Mouse (Mus musculus): ENCODE results near the gene Msh4. TPM values are rescaled to one million over a fixed set of nuclear protein-coding genes. Genes with fewer than 3 reads are reported as not detected.
"Not testable (repeated sequence)": the region's sequence is repeated elsewhere in the genome, so short reads cannot be mapped to it uniquely, and the experiment has no call there.

Msh4 gene
- polyA plus RNA-seq, 1 experiment from 2014 or later, result 0.24 TPM

- ATAC-seq, result no peak
- no peaks in the 10 kb centered on the region for H3K4me1 ChIP-seq (replicated peaks; ENCODE audit: control insufficient read depth, insufficient read depth, low read length)
- WGBS, result 89% methylated on average over 2 of the region's 2 CpGs
- no peak overlapping the region for H3K9ac ChIP-seq (replicated peaks; ENCODE audit: low read depth, low read length)
- no peak overlapping the region for H3K4me2 ChIP-seq (ENCODE audit: low read length)
- no peak overlapping the region for H3K4me3 ChIP-seq (replicated peaks; ENCODE audit: low read length)
- no peak overlapping the region for H3K27ac ChIP-seq (ENCODE audit: low read length)
- H3K36me3 ChIP-seq (ENCODE audit: control insufficient read depth, insufficient read depth), result no peaks in the 10 kb centered on the region
- no peaks in the 10 kb centered on the region for H3K27me3 ChIP-seq (replicated peaks; ENCODE audit: control insufficient read depth, insufficient read depth, low read length)
- H3K9me3 ChIP-seq (ENCODE audit: control insufficient read depth, low read length), result no peaks in the 10 kb centered on the region
Observed at GRCm38 (mm10) chr3:153863816-153864215, 42.1 kb downstream of the Msh4 start.

- H3K9ac ChIP-seq (replicated peaks; ENCODE audit: low read depth, low read length); H3K27ac ChIP-seq (ENCODE audit: low read length); H3K4me1 ChIP-seq (replicated peaks; ENCODE audit: control insufficient read depth, insufficient read depth, low read length); H3K9me3 ChIP-seq (ENCODE audit: control insufficient read depth, low read length); H3K4me3 ChIP-seq (replicated peaks; ENCODE audit: low read length); H3K4me2 ChIP-seq (ENCODE audit: low read length); H3K27me3 ChIP-seq (replicated peaks; ENCODE audit: control insufficient read depth, insufficient read depth, low read length); ATAC-seq; H3K36me3 ChIP-seq (ENCODE audit: control insufficient read depth, insufficient read depth): not testable (repeated sequence)
- 90% methylated on average over 8 of the region's 8 CpGs for WGBS
Observed at GRCm38 (mm10) chr3:153860392-153860791, 45.5 kb downstream of the Msh4 start.

GRCm38 (mm10) chr3:153858350-153859001, 47.5 kb downstream of the Msh4 start:
- ATAC-seq, result no peak
- H3K4me1 ChIP-seq (replicated peaks; ENCODE audit: control insufficient read depth, insufficient read depth, low read length), result no peaks in the 10 kb centered on the region
- H3K9me3 ChIP-seq (ENCODE audit: control insufficient read depth, low read length), result no peaks in the 10 kb centered on the region
- no peak overlapping the region for H3K9ac ChIP-seq (replicated peaks; ENCODE audit: low read depth, low read length)
- H3K36me3 ChIP-seq (ENCODE audit: control insufficient read depth, insufficient read depth), result no peaks in the 10 kb centered on the region
- 82% methylated on average over 10 of the region's 10 CpGs for WGBS
- no peak overlapping the region for H3K4me3 ChIP-seq (replicated peaks; ENCODE audit: low read length)
- H3K4me2 ChIP-seq (ENCODE audit: low read length), result no peak overlapping the region
- no peak overlapping the region for H3K27ac ChIP-seq (ENCODE audit: low read length)
- no peaks in the 10 kb centered on the region for H3K27me3 ChIP-seq (replicated peaks; ENCODE audit: control insufficient read depth, insufficient read depth, low read length)

GRCm38 (mm10) chr3:153852266-153852665, 53.7 kb downstream of the Msh4 start:
- no peak overlapping the region for H3K27ac ChIP-seq (ENCODE audit: low read length)
- no peaks in the 10 kb centered on the region for H3K27me3 ChIP-seq (replicated peaks; ENCODE audit: control insufficient read depth, insufficient read depth, low read length)
- H3K36me3 ChIP-seq (ENCODE audit: control insufficient read depth, insufficient read depth), result no peaks in the 10 kb centered on the region
- ATAC-seq, result no peak
- H3K4me3 ChIP-seq (replicated peaks; ENCODE audit: low read length), result no peak overlapping the region
- no peak overlapping the region for H3K9ac ChIP-seq (replicated peaks; ENCODE audit: low read depth, low read length)
- H3K9me3 ChIP-seq (ENCODE audit: control insufficient read depth, low read length), result no peaks in the 10 kb centered on the region
- WGBS, result 86% methylated on average over 8 of the region's 8 CpGs
- peaks cover 3% of the 10 kb centered on the region; the same call in 1 of the 2 replicates for H3K4me1 ChIP-seq (replicated peaks; ENCODE audit: control insufficient read depth, insufficient read depth, low read length)
- H3K4me2 ChIP-seq (ENCODE audit: low read length), result no peak overlapping the region

- Histone ChIP-seq H3K9me3 (ENCODE audit: control insufficient read depth, low read length) (no peaks in the 10 kb centered on the region), H3K4me3 (replicated peaks; ENCODE audit: low read length) (no peak overlapping the region), H3K4me2 (ENCODE audit: low read length) (no peak overlapping the region; the same call in 1 of the 2 replicates), H3K27me3 (replicated peaks; ENCODE audit: control insufficient read depth, insufficient read depth, low read length) (no peaks in the 10 kb centered on the region), H3K27ac (ENCODE audit: low read length) (no peak overlapping the region), H3K36me3 (ENCODE audit: control insufficient read depth, insufficient read depth) (no peaks in the 10 kb centered on the region), H3K9ac (replicated peaks; ENCODE audit: low read depth, low read length) (no peak overlapping the region), H3K4me1 (replicated peaks; ENCODE audit: control insufficient read depth, insufficient read depth, low read length) (peaks cover 3% of the 10 kb centered on the region; the same call in 1 of the 2 replicates)
- no peak for ATAC-seq
- WGBS, result 75% methylated on average over 7 of the region's 7 CpGs
Observed at GRCm38 (mm10) chr3:153850759-153851158, 55.2 kb downstream of the Msh4 start.

- H3K36me3 ChIP-seq (ENCODE audit: control insufficient read depth, insufficient read depth), result no peaks in the 10 kb centered on the region
- no peaks in the 10 kb centered on the region for H3K27me3 ChIP-seq (replicated peaks; ENCODE audit: control insufficient read depth, insufficient read depth, low read length)
- no peak overlapping the region for H3K9ac ChIP-seq (replicated peaks; ENCODE audit: low read depth, low read length)
- peaks cover 3% of the 10 kb centered on the region; the same call in 1 of the 2 replicates for H3K4me1 ChIP-seq (replicated peaks; ENCODE audit: control insufficient read depth, insufficient read depth, low read length)
- H3K9me3 ChIP-seq (ENCODE audit: control insufficient read depth, low read length), result no peaks in the 10 kb centered on the region
- no peak overlapping the region for H3K4me3 ChIP-seq (replicated peaks; ENCODE audit: low read length)
- no peak overlapping the region for H3K27ac ChIP-seq (ENCODE audit: low read length)
- no peak overlapping the region for H3K4me2 ChIP-seq (ENCODE audit: low read length)
- 9% methylated on average over 5 of the region's 5 CpGs for WGBS
- no peak for ATAC-seq
Observed at GRCm38 (mm10) chr3:153849368-153850015, 56.4 kb downstream of the Msh4 start.

GRCm38 (mm10) chr3:153847207-153847733, 58.7 kb downstream of the Msh4 start:
- H3K27me3 ChIP-seq (replicated peaks; ENCODE audit: control insufficient read depth, insufficient read depth, low read length), result no peaks in the 10 kb centered on the region
- H3K9ac ChIP-seq (replicated peaks; ENCODE audit: low read depth, low read length), result no peak overlapping the region
- no peak overlapping the region for H3K4me2 ChIP-seq (ENCODE audit: low read length)
- no peak for ATAC-seq
- WGBS, result 84% methylated on average over 7 of the region's 7 CpGs
- H3K4me1 ChIP-seq (replicated peaks; ENCODE audit: control insufficient read depth, insufficient read depth, low read length), result peaks cover 3% of the 10 kb centered on the region; the same call in 1 of the 2 replicates
- no peaks in the 10 kb centered on the region for H3K9me3 ChIP-seq (ENCODE audit: control insufficient read depth, low read length)
- H3K36me3 ChIP-seq (ENCODE audit: control insufficient read depth, insufficient read depth), result no peaks in the 10 kb centered on the region
- H3K27ac ChIP-seq (ENCODE audit: low read length), result no peak overlapping the region
- no peak overlapping the region for H3K4me3 ChIP-seq (replicated peaks; ENCODE audit: low read length)

- Histone ChIP-seq H3K4me1 (replicated peaks; ENCODE audit: control insufficient read depth, insufficient read depth, low read length) (peaks cover 3% of the 10 kb centered on the region; the same call in 1 of the 2 replicates), H3K27ac (ENCODE audit: low read length) (no peak overlapping the region), H3K36me3 (ENCODE audit: control insufficient read depth, insufficient read depth) (no peaks in the 10 kb centered on the region), H3K4me2 (ENCODE audit: low read length) (no peak overlapping the region), H3K9me3 (ENCODE audit: control insufficient read depth, low read length) (no peaks in the 10 kb centered on the region), H3K9ac (replicated peaks; ENCODE audit: low read depth, low read length) (no peak overlapping the region), H3K27me3 (replicated peaks; ENCODE audit: control insufficient read depth, insufficient read depth, low read length) (no peaks in the 10 kb centered on the region), H3K4me3 (replicated peaks; ENCODE audit: low read length) (no peak overlapping the region)
- WGBS, result 93% methylated on average over 4 of the region's 4 CpGs
- no peak for ATAC-seq
Observed at GRCm38 (mm10) chr3:153846109-153846508, 59.8 kb downstream of the Msh4 start.

- Histone ChIP-seq H3K4me3 (replicated peaks; ENCODE audit: low read length) (no peak overlapping the region), H3K9ac (replicated peaks; ENCODE audit: low read depth, low read length) (no peak overlapping the region), H3K36me3 (ENCODE audit: control insufficient read depth, insufficient read depth) (no peaks in the 10 kb centered on the region), H3K4me2 (ENCODE audit: low read length) (no peak overlapping the region), H3K9me3 (ENCODE audit: control insufficient read depth, low read length) (no peaks in the 10 kb centered on the region), H3K4me1 (replicated peaks; ENCODE audit: control insufficient read depth, insufficient read depth, low read length) (no peaks in the 10 kb centered on the region), H3K27me3 (replicated peaks; ENCODE audit: control insufficient read depth, insufficient read depth, low read length) (no peaks in the 10 kb centered on the region), H3K27ac (ENCODE audit: low read length) (no peak overlapping the region)
- no peak for ATAC-seq
- 78% methylated on average over 2 of the region's 2 CpGs for WGBS
Observed at GRCm38 (mm10) chr3:153845500-153845899, 60.4 kb downstream of the Msh4 start.

All from forebrain, embryonic 16.5 days (tissue).